Mouse (Mus musculus) hindbrain, embryonic 12.5 days (tissue): ENCODE data around the gene Mgat5b. TPM values are rescaled to one million over a fixed set of nuclear protein-coding genes. Genes with fewer than 3 reads are reported as not detected.

Experiments
- ATAC-seq: fragments of 200-750 bp; cut with Nextera tagmentation; 2 replicates; pipeline ENCODE4 v1.8.0; 2017; ENCODE audit warnings: moderate TSS enrichment; ENCODE audit not compliant: low FRiP score
- H3K27ac ChIP-seq: fragments of 300-500 bp; sonication (generic); 2 replicates; pipeline ENCODE4 v1.5.1; 2016; ENCODE audit warnings: mild to moderate bottlenecking
- H3K27me3 ChIP-seq: fragments of 300-500 bp; sonication (generic); 2 replicates; pipeline ENCODE4 v1.6.1; 2016; ENCODE audit warnings: mild to moderate bottlenecking
- H3K36me3 ChIP-seq: fragments of 300-500 bp; sonication (generic); 2 replicates; pipeline ENCODE4 v1.6.1; 2016; ENCODE audit warnings: mild to moderate bottlenecking
- H3K4me1 ChIP-seq: fragments of 300-500 bp; sonication (generic); 2 replicates; pipeline ENCODE4 v1.6.1; 2016
- H3K4me2 ChIP-seq: fragments of 300-500 bp; sonication (generic); replicated peaks from 2 replicates; pipeline ENCODE4 v1.6.1; 2016; ENCODE audit warnings: mild to moderate bottlenecking
- H3K4me3 ChIP-seq: fragments of 300-500 bp; sonication (generic); 2 replicates; pipeline ENCODE4 v1.5.1; 2016; ENCODE audit warnings: mild to moderate bottlenecking
- H3K9ac ChIP-seq: fragments of 300-500 bp; sonication (generic); 2 replicates; pipeline ENCODE4 v1.6.1; 2016; ENCODE audit warnings: mild to moderate bottlenecking, moderate library complexity
- H3K9me3 ChIP-seq: fragments of 300-500 bp; sonication (generic); replicated peaks from 2 replicates; pipeline ENCODE4 v1.6.1; 2016; ENCODE audit warnings: mild to moderate bottlenecking
- WGBS: fragments of 180-500 bp; shearing (Covaris S2); methylation state at CpG from one replicate; pipeline ENCODE4 v1.1.7; 2016; 5-methylcytosine and 5-hydroxymethylcytosine counted together
- polyA plus RNA-seq: library from polyadenylated mRNA; unstranded; fragments of >200 nt; fragmentation: Nextera tagmentation; extraction: Ambion mirVana; gene quantifications from 2 replicates; pipeline ENCODE4 v1.2.1, GENCODE M21; 2016

Mgat5b gene
- polyA plus RNA-seq, 1 experiment from 2014 or later: 23.8 TPM

DNA sequence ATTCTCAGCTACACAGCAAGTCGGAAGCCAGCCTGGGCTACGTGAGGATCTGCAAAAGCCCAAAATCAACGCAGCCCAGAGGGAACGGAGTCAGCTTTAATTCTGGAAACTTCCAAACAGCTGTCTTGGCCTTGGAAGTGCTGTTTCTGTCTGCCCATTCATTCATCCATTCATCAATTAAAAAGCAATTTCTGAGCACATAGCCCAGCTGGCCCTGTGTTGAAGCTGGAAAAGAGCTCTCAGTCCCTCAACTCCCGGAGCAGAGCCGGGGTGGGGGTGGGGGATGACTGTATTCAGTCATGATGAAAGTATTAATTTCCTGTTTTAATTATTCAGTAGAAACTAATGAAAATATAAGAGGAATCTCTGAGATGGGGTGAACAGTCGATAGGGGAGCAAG lies 71.6 kb downstream of the Mgat5b start:
- H3K36me3 ChIP-seq: peaks cover 18% of the 10 kb centered on the region
- no peak overlapping the region for H3K4me2 ChIP-seq
- peaks cover 30% of the 10 kb centered on the region for H3K4me1 ChIP-seq
- H3K27ac ChIP-seq: peak overlapping the region; percentile 67
- H3K9ac ChIP-seq: no peak overlapping the region
- H3K4me3 ChIP-seq: no peak overlapping the region
- peaks cover 12% of the 10 kb centered on the region for H3K27me3 ChIP-seq
- peak; percentile 12; the same call in 1 of the 2 replicates for ATAC-seq
- WGBS: 58% methylated on average over 7 of the region's 7 CpGs
- no peaks in the 10 kb centered on the region for H3K9me3 ChIP-seq

DNA sequence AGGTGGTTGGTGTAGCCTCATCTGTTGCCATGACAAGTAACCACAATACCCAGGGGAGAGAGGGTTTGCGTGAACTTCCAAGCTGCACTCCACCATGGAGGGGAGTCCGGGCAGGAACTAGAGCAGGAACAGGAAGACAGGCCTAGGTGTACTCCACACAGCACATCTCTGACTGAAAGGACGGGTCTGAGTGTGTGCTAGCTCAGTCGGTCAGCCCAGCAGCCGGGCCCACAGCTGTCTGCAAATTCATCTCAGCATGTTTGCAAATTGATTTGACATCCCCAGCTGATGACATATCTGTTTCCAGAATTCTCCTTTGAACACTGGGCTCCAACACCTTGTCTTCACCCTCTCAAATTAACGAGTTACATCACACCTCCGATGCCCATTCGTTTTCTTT lies 72.7 kb downstream of the Mgat5b start:
- Histone ChIP-seq H3K27me3 (peaks cover 12% of the 10 kb centered on the region), H3K27ac (peak overlapping the region; percentile 37; the same call in 1 of the 2 replicates), H3K4me3 (no peak overlapping the region), H3K9ac (no peak overlapping the region), H3K4me2 (no peak overlapping the region), H3K4me1 (peaks cover 30% of the 10 kb centered on the region), H3K9me3 (no peaks in the 10 kb centered on the region), H3K36me3 (peaks cover 6% of the 10 kb centered on the region; the same call in 1 of the 2 replicates)
- 60% methylated on average over 8 of the region's 8 CpGs for WGBS
- ATAC-seq: no peak

DNA sequence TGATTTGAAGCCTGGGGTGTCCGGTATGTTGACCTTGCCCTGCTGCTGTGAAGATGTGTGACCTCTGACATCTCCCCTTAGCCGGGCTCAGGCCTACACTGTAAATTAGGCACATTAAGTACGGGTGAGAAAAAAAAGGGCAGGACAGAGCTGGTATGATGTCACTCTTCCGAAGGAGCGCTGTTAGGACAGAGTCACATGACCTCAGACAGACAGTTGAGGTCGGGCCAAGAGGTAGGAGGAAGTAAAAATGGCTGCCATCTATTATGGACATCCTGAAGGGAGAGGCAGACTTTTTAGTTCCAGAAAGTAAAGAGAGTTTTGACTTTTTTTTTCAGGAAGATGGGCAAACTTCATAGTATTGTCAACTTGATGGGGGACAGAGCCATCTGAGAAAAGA lies 73.3 kb downstream of the Mgat5b start:
- 0 out of 2 replicates have a peak, but pooled peaks cover 3% of the 10 kb centered on the region for H3K36me3 ChIP-seq
- WGBS: 72% methylated on average over 6 of the region's 6 CpGs
- ATAC-seq: no peak
- H3K27me3 ChIP-seq: peaks cover 12% of the 10 kb centered on the region
- no peak overlapping the region for H3K9ac ChIP-seq
- H3K9me3 ChIP-seq: no peaks in the 10 kb centered on the region
- H3K4me1 ChIP-seq: peaks cover 30% of the 10 kb centered on the region
- peak overlapping the region; percentile 37; the same call in 1 of the 2 replicates for H3K27ac ChIP-seq
- H3K4me3 ChIP-seq: no peak overlapping the region
- H3K4me2 ChIP-seq: no peak overlapping the region

DNA sequence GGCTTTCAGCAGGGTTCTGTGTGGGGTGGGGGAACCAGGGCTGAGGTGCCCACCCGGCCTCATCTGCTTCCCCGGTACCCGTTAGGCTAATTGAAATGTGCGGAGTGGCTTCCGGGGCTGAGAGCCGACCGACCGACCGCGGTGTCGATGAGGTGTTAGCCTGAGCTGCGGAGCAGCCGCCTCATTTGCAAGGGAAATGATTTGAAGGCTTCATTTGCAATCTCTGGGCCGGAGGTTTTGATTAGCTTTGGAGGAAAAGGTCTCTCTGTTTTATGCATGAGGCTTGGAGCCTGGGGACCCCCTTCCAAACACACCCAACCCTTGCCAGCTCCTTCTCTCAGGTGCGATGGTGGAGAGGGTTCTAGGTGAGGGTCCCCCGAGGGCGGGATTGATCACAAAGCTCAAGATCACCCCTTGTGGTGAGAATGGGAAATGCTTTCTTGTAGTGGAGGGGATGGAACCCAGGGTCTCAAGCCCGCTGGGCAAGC lies 75.5 kb downstream of the Mgat5b start:
- no peaks in the 10 kb centered on the region for H3K36me3 ChIP-seq
- H3K4me2 ChIP-seq: peak overlapping the region; percentile 48
- peaks cover 12% of the 10 kb centered on the region for H3K27me3 ChIP-seq
- no peaks in the 10 kb centered on the region for H3K9me3 ChIP-seq
- peaks cover 20% of the 10 kb centered on the region for H3K4me1 ChIP-seq
- peak overlapping the region; percentile 75 for H3K27ac ChIP-seq
- peak; percentile 53 for ATAC-seq
- peak overlapping the region; percentile 45; the same call in 1 of the 2 replicates for H3K9ac ChIP-seq
- 1% methylated on average over 18 of the region's 18 CpGs for WGBS
- H3K4me3 ChIP-seq: peak overlapping the region; percentile 16; the same call in 1 of the 2 replicates

DNA sequence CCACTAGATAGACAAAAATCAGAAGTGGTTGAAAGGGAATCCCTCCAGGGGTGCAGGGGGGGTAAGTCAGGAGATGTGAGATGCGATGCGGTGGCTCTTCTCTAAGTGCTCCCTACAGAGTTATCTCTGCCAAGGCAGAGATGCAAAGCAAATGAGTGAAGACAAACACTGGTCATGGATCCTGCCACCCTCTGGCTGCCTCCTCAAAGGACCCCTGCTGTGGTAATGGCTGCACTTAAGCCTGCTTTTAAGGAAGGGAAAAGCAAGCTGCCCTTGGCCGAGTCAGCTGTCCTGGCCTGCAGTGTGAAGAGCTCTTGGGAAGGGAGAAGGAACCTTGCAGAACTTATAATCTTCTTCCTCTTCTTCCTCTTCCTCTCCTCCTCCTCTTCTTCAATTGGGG lies 78.3 kb downstream of the Mgat5b start:
- Histone ChIP-seq H3K36me3 (no peaks in the 10 kb centered on the region), H3K4me1 (peaks cover 18% of the 10 kb centered on the region), H3K27ac (no peak overlapping the region), H3K4me2 (no peak overlapping the region), H3K4me3 (no peak overlapping the region), H3K9ac (no peak overlapping the region), H3K27me3 (peaks cover 12% of the 10 kb centered on the region), H3K9me3 (no peaks in the 10 kb centered on the region)
- no peak for ATAC-seq
- WGBS: 25% methylated on average over 3 of the region's 3 CpGs

DNA sequence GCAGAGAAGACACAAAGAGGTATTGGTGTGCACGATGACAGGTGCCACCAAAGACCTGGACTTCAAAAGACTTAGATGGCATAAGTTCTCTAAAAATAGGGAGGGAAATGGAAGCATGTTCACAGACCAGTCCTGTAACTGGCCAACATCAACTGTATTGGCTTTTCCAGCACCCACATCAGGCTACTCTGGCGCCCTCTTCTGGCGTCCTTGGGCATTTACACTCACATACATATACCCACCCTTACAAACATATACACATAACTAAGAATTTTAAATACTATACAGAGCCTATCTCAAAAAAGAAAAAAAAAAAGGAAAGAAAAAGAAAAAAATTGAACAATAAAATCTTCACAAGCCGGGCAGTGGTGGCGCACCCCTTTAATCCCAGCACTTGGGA lies 80.3 kb downstream of the Mgat5b start:
- H3K27ac ChIP-seq: no peak overlapping the region
- WGBS: 88% methylated on average over 5 of the region's 5 CpGs
- no peaks in the 10 kb centered on the region for H3K36me3 ChIP-seq
- H3K9me3 ChIP-seq: no peaks in the 10 kb centered on the region
- peaks cover 25% of the 10 kb centered on the region for H3K4me1 ChIP-seq
- no peak overlapping the region for H3K4me3 ChIP-seq
- ATAC-seq: no peak
- H3K4me2 ChIP-seq: no peak overlapping the region
- 0 out of 2 replicates have a peak, but pooled peaks cover 3% of the 10 kb centered on the region for H3K27me3 ChIP-seq
- no peak overlapping the region for H3K9ac ChIP-seq

DNA sequence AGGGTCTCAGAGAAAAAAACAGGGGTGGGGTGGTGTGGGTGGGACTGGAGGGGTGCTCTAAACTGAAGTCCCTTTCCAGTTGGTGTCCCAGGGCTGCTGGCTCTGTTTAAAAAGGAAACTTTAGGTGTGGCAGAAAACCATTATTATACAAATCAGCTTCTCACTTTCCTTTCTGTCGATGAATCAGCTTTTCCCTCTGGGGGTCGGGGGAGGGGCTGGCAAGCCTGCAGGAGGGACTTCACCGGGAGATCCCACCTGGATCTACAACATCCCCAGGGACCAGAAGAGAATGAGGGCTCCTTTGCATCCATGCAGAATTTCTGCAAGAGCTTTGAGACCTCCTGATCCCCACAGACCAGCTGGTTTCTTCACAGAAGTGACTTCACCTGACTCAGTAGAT lies 81.6 kb downstream of the Mgat5b start:
- Histone ChIP-seq H3K4me3 (no peak overlapping the region), H3K36me3 (no peaks in the 10 kb centered on the region), H3K9ac (no peak overlapping the region), H3K27ac (no peak overlapping the region), H3K27me3 (0 out of 2 replicates have a peak, but pooled peaks cover 6% of the 10 kb centered on the region), H3K9me3 (no peaks in the 10 kb centered on the region), H3K4me1 (peaks cover 31% of the 10 kb centered on the region), H3K4me2 (no peak overlapping the region)
- 0% methylated on average over 3 of the region's 3 CpGs for WGBS
- no peak for ATAC-seq

DNA sequence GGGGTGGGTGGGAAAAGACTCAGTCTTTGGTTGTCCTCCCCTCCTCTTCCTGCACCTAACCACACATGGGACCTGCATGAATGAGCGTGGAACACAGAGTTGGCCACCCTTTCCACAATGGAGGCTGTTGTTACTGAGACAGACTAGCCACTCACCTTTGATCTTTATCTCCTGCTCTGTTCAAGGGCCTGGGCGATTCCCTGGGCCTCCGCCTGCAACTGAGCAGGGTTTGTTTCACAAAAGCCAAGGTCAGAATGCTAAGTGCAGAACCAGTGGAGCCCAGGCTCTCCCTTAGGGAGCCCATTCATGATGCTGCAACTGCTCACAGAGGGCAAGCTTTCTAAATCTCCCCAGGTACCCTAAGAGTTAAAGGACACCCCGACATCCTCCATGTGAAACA lies 83.1 kb downstream of the Mgat5b start:
- H3K4me1 ChIP-seq: peaks cover 31% of the 10 kb centered on the region
- no peak overlapping the region for H3K4me3 ChIP-seq
- no peak for ATAC-seq
- H3K4me2 ChIP-seq: no peak overlapping the region
- H3K36me3 ChIP-seq: no peaks in the 10 kb centered on the region
- 18% methylated on average over 4 of the region's 4 CpGs for WGBS
- no peak overlapping the region for H3K27ac ChIP-seq
- H3K9me3 ChIP-seq: no peaks in the 10 kb centered on the region
- H3K27me3 ChIP-seq: 0 out of 2 replicates have a peak, but pooled peaks cover 6% of the 10 kb centered on the region
- H3K9ac ChIP-seq: no peak overlapping the region

DNA sequence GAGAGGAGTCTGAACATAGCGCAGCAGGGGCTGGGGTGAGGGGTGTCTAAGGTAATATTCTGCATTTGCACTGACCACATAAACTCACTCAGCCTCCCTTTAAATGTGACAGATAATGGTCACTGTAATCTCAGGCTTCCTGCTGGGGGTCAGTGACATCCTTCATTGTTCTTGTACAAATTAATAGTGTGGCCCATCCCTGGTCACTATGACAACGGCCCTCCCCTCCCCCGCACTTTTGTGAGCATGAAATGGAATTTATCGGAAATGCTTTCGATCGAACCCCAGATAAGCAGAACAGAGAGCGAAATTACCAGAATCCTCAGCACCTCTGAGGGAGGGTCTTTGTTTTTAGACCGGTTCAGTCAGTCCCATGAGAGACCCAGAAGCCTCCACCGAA lies 84.8 kb downstream of the Mgat5b start:
- Histone ChIP-seq H3K9me3 (no peaks in the 10 kb centered on the region), H3K27ac (peak overlapping the region; percentile 70), H3K36me3 (no peaks in the 10 kb centered on the region), H3K4me2 (peak overlapping the region; percentile 25; the same call in 1 of the 2 replicates), H3K9ac (no peak overlapping the region), H3K4me1 (peaks cover 37% of the 10 kb centered on the region), H3K27me3 (0 out of 2 replicates have a peak, but pooled peaks cover 6% of the 10 kb centered on the region), H3K4me3 (no peak overlapping the region)
- WGBS: 22% methylated on average over 9 of the region's 9 CpGs
- ATAC-seq: no peak

DNA sequence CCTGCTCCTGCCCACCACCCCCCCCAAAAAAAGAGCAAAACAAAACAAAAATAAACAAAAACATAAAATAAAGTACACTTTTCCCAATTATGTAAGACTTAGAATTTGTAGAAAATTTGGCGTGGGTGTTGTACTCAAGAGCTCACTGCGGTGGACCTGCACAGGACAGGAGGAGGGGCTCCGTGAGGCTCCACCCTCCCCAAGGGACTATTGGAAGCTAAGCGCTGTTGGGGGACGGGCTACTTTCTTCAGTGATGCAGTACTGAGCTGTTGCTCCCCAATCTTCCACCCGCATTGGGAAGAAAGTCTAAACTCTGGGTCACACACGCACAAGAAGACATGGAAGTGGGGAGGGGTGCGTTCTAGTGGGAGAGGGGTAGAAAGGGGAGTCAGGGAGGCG lies 85.6 kb downstream of the Mgat5b start:
- Histone ChIP-seq H3K9ac (no peak overlapping the region), H3K9me3 (no peaks in the 10 kb centered on the region), H3K27ac (peak overlapping the region; percentile 70), H3K4me3 (no peak overlapping the region), H3K36me3 (no peaks in the 10 kb centered on the region), H3K4me2 (no peak overlapping the region), H3K27me3 (0 out of 2 replicates have a peak, but pooled peaks cover 6% of the 10 kb centered on the region), H3K4me1 (peaks cover 37% of the 10 kb centered on the region)
- WGBS: 17% methylated on average over 9 of the region's 9 CpGs
- ATAC-seq: peak; percentile 52; the same call in 1 of the 2 replicates

DNA sequence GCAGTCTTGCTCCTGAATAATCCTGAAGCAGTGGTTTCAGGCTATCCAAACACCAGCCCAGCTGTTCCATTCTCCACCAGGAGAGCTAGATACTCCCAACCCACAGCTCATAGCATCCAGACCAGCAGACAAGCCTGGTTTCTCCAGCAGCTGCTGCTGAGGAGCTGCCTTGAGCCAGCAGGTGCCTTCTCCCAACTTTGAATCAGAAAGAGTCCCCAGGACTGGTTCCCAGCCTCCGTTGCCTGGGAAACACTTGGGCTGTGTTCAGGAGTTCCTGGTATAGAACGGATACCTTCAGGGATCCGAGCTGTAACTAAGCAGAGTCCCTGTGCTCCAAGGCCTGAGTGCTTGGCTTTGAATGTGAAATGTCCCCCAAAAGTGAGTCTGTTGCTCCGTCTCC lies 98.8 kb downstream of the Mgat5b start:
- no peak overlapping the region for H3K4me3 ChIP-seq
- 0 out of 2 replicates have a peak, but pooled peaks cover 6% of the 10 kb centered on the region for H3K9me3 ChIP-seq
- peaks cover 19% of the 10 kb centered on the region for H3K4me1 ChIP-seq
- H3K27me3 ChIP-seq: no peaks in the 10 kb centered on the region
- ATAC-seq: no peak
- H3K4me2 ChIP-seq: no peak overlapping the region
- 34% methylated on average over 4 of the region's 4 CpGs for WGBS
- no peak overlapping the region for H3K9ac ChIP-seq
- H3K27ac ChIP-seq: no peak overlapping the region
- no peaks in the 10 kb centered on the region for H3K36me3 ChIP-seq

DNA sequence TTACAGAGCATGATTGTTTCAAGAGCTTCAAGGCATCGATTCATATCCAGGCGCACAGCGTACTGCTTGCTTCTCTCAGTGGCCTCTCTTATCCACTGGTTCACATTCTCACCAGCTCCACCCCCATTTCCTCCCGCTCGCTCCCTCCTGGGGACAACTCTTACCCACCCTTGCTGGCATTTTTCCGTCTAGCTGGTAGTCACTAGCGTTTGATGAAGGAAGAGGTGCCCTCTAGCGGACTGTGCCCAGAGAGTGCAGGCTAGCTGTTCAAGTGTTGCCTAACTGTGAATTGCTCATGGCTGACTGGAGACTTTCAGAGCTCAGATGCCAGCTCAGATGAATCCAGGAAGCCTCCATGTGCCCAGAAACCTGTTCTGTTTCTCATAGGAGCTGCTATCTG lies 99.7 kb downstream of the Mgat5b start:
- no peaks in the 10 kb centered on the region for H3K27me3 ChIP-seq
- peaks cover 19% of the 10 kb centered on the region for H3K4me1 ChIP-seq
- no peak overlapping the region for H3K4me2 ChIP-seq
- H3K4me3 ChIP-seq: no peak overlapping the region
- 4% methylated on average over 8 of the region's 8 CpGs for WGBS
- H3K9ac ChIP-seq: no peak overlapping the region
- H3K36me3 ChIP-seq: no peaks in the 10 kb centered on the region
- no peak overlapping the region for H3K27ac ChIP-seq
- peaks cover 2% of the 10 kb centered on the region; the same call in 1 of the 2 replicates for H3K9me3 ChIP-seq
- ATAC-seq: peak; percentile 74

DNA sequence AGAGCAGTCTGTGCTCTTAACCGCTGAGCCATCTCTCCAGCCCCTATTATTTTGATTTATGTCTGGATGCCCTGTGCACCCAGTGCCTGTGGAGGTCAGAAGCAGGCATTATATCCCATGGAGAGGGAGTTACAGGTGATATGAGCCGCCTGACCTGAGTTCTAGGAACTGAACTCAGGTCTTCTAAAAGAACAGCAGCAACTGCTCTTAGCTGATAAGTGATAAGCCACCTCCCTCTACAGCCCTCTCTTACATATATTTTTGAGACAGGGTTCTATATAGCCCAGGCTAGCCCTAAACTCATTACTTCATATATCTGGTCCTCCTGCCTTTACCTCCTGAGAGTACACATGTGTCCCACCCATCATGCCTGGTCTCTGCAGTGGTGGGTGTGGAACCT lies 102.4 kb downstream of the Mgat5b start:
- Histone ChIP-seq H3K4me1 (peaks cover 19% of the 10 kb centered on the region), H3K27ac (no peak overlapping the region), H3K9ac (no peak overlapping the region), H3K4me2 (no peak overlapping the region), H3K4me3 (no peak overlapping the region), H3K9me3 (peaks cover 6% of the 10 kb centered on the region; the same call in 1 of the 2 replicates), H3K36me3 (no peaks in the 10 kb centered on the region), H3K27me3 (no peaks in the 10 kb centered on the region)
- no peak for ATAC-seq
- WGBS: 81% methylated on average over 2 of the region's 2 CpGs
